Mouse (Mus musculus): ENCODE measurements around the gene March10.

GRCm38 (mm10) chr11:105506322-105506721 lies 49.8 kb upstream of the March10 start:
- TF ChIP-seq CTCF (IDR thresholded peaks at IDR 0.05; ENCODE audit: low read depth, low read length) = no peak
- TF ChIP-seq POLR2A (IDR thresholded peaks at IDR 0.05; ENCODE audit: insufficient read depth, low read length) = no peak

Measured in ES-Bruce4 (cell line).